Mouse (Mus musculus) lung, embryonic 14.5 days (tissue): Measurements from ENCODE around the gene Mapk1ip1l. TPM values are rescaled to one million over a fixed set of nuclear protein-coding genes. Genes with fewer than 3 reads are reported as not detected.

Experiments
- ATAC-seq: fragments of 200-750 bp; cut with Nextera tagmentation; 2 replicates; pipeline ENCODE4 v1.8.0; 2017; ENCODE audit warnings: mild to moderate bottlenecking, moderate TSS enrichment, moderate library complexity; ENCODE audit not compliant: insufficient read depth
- DNase-seq: peaks from one replicate; pipeline ENCODE4 v3.0.0-alpha.2; 2015
- H3K27ac ChIP-seq: fragments of 300-500 bp; sonication (generic); 2 replicates; pipeline ENCODE4 v1.5.1; 2014; ENCODE audit warnings: low read depth, mild to moderate bottlenecking, moderate library complexity
- H3K27me3 ChIP-seq: fragments of 300-500 bp; sonication (generic); 2 replicates; pipeline ENCODE4 v1.6.1; 2014; ENCODE audit warnings: low read length, control low read depth; ENCODE audit not compliant: insufficient read depth
- H3K36me3 ChIP-seq: fragments of 300-500 bp; sonication (generic); 2 replicates; pipeline ENCODE4 v1.6.1; 2014; ENCODE audit warnings: control low read depth; ENCODE audit not compliant: insufficient read depth
- H3K4me1 ChIP-seq: fragments of 300-500 bp; sonication (generic); 2 replicates; pipeline ENCODE4 v1.6.1; 2014; ENCODE audit warnings: antibody characterized with exemption, control low read depth; ENCODE audit not compliant: insufficient read depth
- H3K4me2 ChIP-seq: fragments of 300-500 bp; sonication (generic); 2 replicates; pipeline ENCODE4 v1.6.1; 2014; ENCODE audit warnings: mild to moderate bottlenecking
- H3K4me3 ChIP-seq: fragments of 300-500 bp; sonication (generic); 2 replicates; pipeline ENCODE4 v1.5.1; 2014; ENCODE audit warnings: low read depth, low read length
- H3K9ac ChIP-seq: fragments of 300-500 bp; sonication (generic); 2 replicates; pipeline ENCODE4 v1.6.1; 2014
- H3K9me3 ChIP-seq: fragments of 300-500 bp; sonication (generic); 2 replicates; pipeline ENCODE4 v1.6.1; 2016; ENCODE audit warnings: low read depth, low read length, control low read depth
- CTCF ChIP-seq: IDR thresholded peaks from 2 replicates; pipeline ENCODE4 v1.5.1; 2016; ENCODE audit warnings: antibody characterized with exemption, low read depth
- WGBS: fragments of 180-500 bp; shearing (Covaris S2); extraction: QIAGEN DNeasy Blood & Tissue Kit; methylation state at CpG from one replicate; pipeline ENCODE4 v1.1.7; 2014; 5-methylcytosine and 5-hydroxymethylcytosine counted together
- polyA plus RNA-seq: library from polyadenylated mRNA; unstranded; fragments of >200 nt; fragmentation: Nextera tagmentation; extraction: Ambion mirVana; gene quantifications from 2 replicates; pipeline ENCODE4 v1.2.1, GENCODE M21; 2014

The Mapk1ip1l gene
- polyA plus RNA-seq, 1 experiment from 2014 or later = 101 TPM

- no peak overlapping the region for H3K4me3 ChIP-seq
- no peak for TF ChIP-seq CTCF
- H3K36me3 ChIP-seq = no peaks in the 10 kb centered on the region
- H3K9ac ChIP-seq = no peak overlapping the region
- H3K9me3 ChIP-seq = no peaks in the 10 kb centered on the region
- no peak for DNase-seq
- H3K27ac ChIP-seq = no peak overlapping the region
- no peaks in the 10 kb centered on the region for H3K4me1 ChIP-seq
- 73% methylated on average over 3 of the region's 3 CpGs for WGBS
- no peak overlapping the region for H3K4me2 ChIP-seq
- no peaks in the 10 kb centered on the region for H3K27me3 ChIP-seq
- ATAC-seq = no peak
Observed at GRCm38 (mm10) chr14:47356622-47357021, 58.6 kb downstream of the Mapk1ip1l start.

- H3K9me3 ChIP-seq = no peaks in the 10 kb centered on the region
- no peak overlapping the region for H3K4me3 ChIP-seq
- H3K27me3 ChIP-seq = no peaks in the 10 kb centered on the region
- ATAC-seq (no peak), DNase-seq (no peak)
- no peak overlapping the region for H3K27ac ChIP-seq
- no peak for TF ChIP-seq CTCF
- no peaks in the 10 kb centered on the region for H3K36me3 ChIP-seq
- WGBS = 45% methylated on average over 3 of the region's 3 CpGs
- H3K9ac ChIP-seq = no peak overlapping the region
- H3K4me1 ChIP-seq = no peaks in the 10 kb centered on the region
- no peak overlapping the region for H3K4me2 ChIP-seq
Observed at GRCm38 (mm10) chr14:47359610-47360009, 61.5 kb downstream of the Mapk1ip1l start.

GRCm38 (mm10) chr14:47361418-47361817, 63.4 kb downstream of the Mapk1ip1l start:
- H3K9ac ChIP-seq = no peak overlapping the region
- ATAC-seq (no peak), DNase-seq (no peak)
- H3K9me3 ChIP-seq = no peaks in the 10 kb centered on the region
- no peak overlapping the region for H3K4me2 ChIP-seq
- H3K4me3 ChIP-seq = no peak overlapping the region
- H3K27ac ChIP-seq = no peak overlapping the region
- WGBS = 77% methylated on average over 2 of the region's 2 CpGs
- H3K36me3 ChIP-seq = no peaks in the 10 kb centered on the region
- no peaks in the 10 kb centered on the region for H3K27me3 ChIP-seq
- peaks cover 4% of the 10 kb centered on the region; the same call in 1 of the 2 replicates for H3K4me1 ChIP-seq
- no peak for TF ChIP-seq CTCF

- no peak for ATAC-seq
- TF ChIP-seq CTCF = no peak
Observed at GRCm38 (mm10) chr14:47361899-47362298, 63.8 kb downstream of the Mapk1ip1l start.

GRCm38 (mm10) chr14:47364742-47365449, 66.8 kb downstream of the Mapk1ip1l start:
- H3K4me3 ChIP-seq = no peak overlapping the region
- no peak for ATAC-seq
- DNase-seq = peak; percentile 25
- no peaks in the 10 kb centered on the region for H3K9me3 ChIP-seq
- peak overlapping the region; percentile 44 for H3K4me2 ChIP-seq
- H3K27ac ChIP-seq = no peak overlapping the region
- H3K9ac ChIP-seq = no peak overlapping the region
- H3K36me3 ChIP-seq = no peaks in the 10 kb centered on the region
- H3K4me1 ChIP-seq = peaks cover 8% of the 10 kb centered on the region; the same call in 1 of the 2 replicates
- no peak for TF ChIP-seq CTCF
- 31% methylated on average over 21 of the region's 21 CpGs for WGBS
- H3K27me3 ChIP-seq = no peaks in the 10 kb centered on the region

More at GRCm38 (mm10) chr14:47361899-47362298, 63.8 kb downstream of the Mapk1ip1l start:
- Histone ChIP-seq H3K4me1 (peaks cover 6% of the 10 kb centered on the region; the same call in 1 of the 2 replicates), H3K4me3 (no peak overlapping the region), H3K27me3 (no peaks in the 10 kb centered on the region), H3K4me2 (no peak overlapping the region), H3K36me3 (no peaks in the 10 kb centered on the region), H3K9me3 (no peaks in the 10 kb centered on the region), H3K27ac (no peak overlapping the region), H3K9ac (no peak overlapping the region)
- WGBS = 71% methylated on average over 9 of the region's 9 CpGs
- no peak for DNase-seq

- peak; percentile 63; the same call in 1 of the 2 replicates for ATAC-seq
- Histone ChIP-seq H3K27ac (peak overlapping the region; percentile 48; the same call in 1 of the 2 replicates), H3K4me2 (no peak overlapping the region)
Observed at GRCm38 (mm10) chr14:47366881-47367321, 68.8 kb downstream of the Mapk1ip1l start.

GRCm38 (mm10) chr14:47367461-47367860, 69.4 kb downstream of the Mapk1ip1l start, which contains the start of gene Lgals3:
TSS of gene Lgals3 (plus strand) at chr14:47367751.
- 31% methylated on average over 9 of the region's 9 CpGs for WGBS
- peak; percentile 78 for DNase-seq
- Histone ChIP-seq H3K4me2 (peak within 1 kb of the TSS; percentile 43), H3K4me3 (0 out of 2 replicates have a peak within 1 kb of the TSS, but pooled peaks have one; percentile 9), H3K27me3 (0 out of 2 replicates have a peak, but pooled peaks cover under 1% of the 10 kb centered on the region), H3K9ac (no peak within 1 kb of the TSS), H3K36me3 (no peaks in the 10 kb centered on the region), H3K4me1 (peaks cover 8% of the 10 kb centered on the region; the same call in 1 of the 2 replicates), H3K9me3 (no peaks in the 10 kb centered on the region), H3K27ac (peak within 1 kb of the TSS; percentile 48)
- TF ChIP-seq CTCF = no peak
- ATAC-seq = peak; percentile 85

More at GRCm38 (mm10) chr14:47366881-47367321, 68.8 kb downstream of the Mapk1ip1l start:
- Histone ChIP-seq H3K4me1 (peaks cover 8% of the 10 kb centered on the region; the same call in 1 of the 2 replicates), H3K4me3 (no peak overlapping the region), H3K9me3 (no peaks in the 10 kb centered on the region), H3K27me3 (no peaks in the 10 kb centered on the region), H3K36me3 (no peaks in the 10 kb centered on the region), H3K9ac (no peak overlapping the region)
- 29% methylated on average over 7 of the region's 7 CpGs for WGBS
- peak; percentile 43 for DNase-seq
- no peak for TF ChIP-seq CTCF
